Mouse (Mus musculus): ENCODE results near the gene Pdlim7.

Gene Pdlim7

GRCm38 (mm10) chr13:55513111-55513748 lies at the start of gene Pdlim7:
Gene Pdlim7 (minus strand): TSS chr13:55513676.
- peak; percentile 70 for DNase-seq (ENCODE audit: low spot score)

- no peak for DNase-seq (ENCODE audit: low spot score)
These were observed 44.0 kb upstream of the Pdlim7 start for GRCm38 (mm10) chr13:55557499-55557898.

GRCm38 (mm10) chr13:55555921-55556320 lies 42.4 kb upstream of the Pdlim7 start:
- no peak for DNase-seq (ENCODE audit: low spot score)

GRCm38 (mm10) chr13:55549061-55549460 lies 35.6 kb upstream of the Pdlim7 start:
- no peak for DNase-seq (ENCODE audit: low spot score)

GRCm38 (mm10) chr13:55548426-55548825 lies 35.0 kb upstream of the Pdlim7 start:
- DNase-seq (ENCODE audit: low spot score) = no peak

GRCm38 (mm10) chr13:55547916-55548315 lies 34.4 kb upstream of the Pdlim7 start:
- no peak for DNase-seq (ENCODE audit: low spot score)

GRCm38 (mm10) chr13:55544792-55545191 lies 31.3 kb upstream of the Pdlim7 start:
- DNase-seq (ENCODE audit: low spot score) = peak; percentile 56

- no peak for DNase-seq (ENCODE audit: low spot score)
These were observed 30.0 kb upstream of the Pdlim7 start for GRCm38 (mm10) chr13:55543447-55543846.

GRCm38 (mm10) chr13:55542891-55543290 lies 29.4 kb upstream of the Pdlim7 start:
- DNase-seq (ENCODE audit: low spot score) = no peak

- DNase-seq (ENCODE audit: low spot score) = no peak
These were observed 27.5 kb upstream of the Pdlim7 start for GRCm38 (mm10) chr13:55540933-55541332.

- DNase-seq (ENCODE audit: low spot score) = peak; percentile 99
These were observed 23.0 kb upstream of the Pdlim7 start, which contains the start of gene Ddx41 for GRCm38 (mm10) chr13:55536194-55537175. Gene Ddx41 (minus strand): TSS chr13:55536658.

GRCm38 (mm10) chr13:55535796-55536193 lies 22.3 kb upstream of the Pdlim7 start:
- no peak for DNase-seq (ENCODE audit: low spot score)

- no peak for DNase-seq (ENCODE audit: low spot score)
These were observed 21.7 kb upstream of the Pdlim7 start for GRCm38 (mm10) chr13:55535191-55535590.

GRCm38 (mm10) chr13:55529198-55529915 lies 15.9 kb upstream of the Pdlim7 start, which contains the start of gene Dok3:
Gene Dok3 (minus strand): TSS chr13:55529296.
- no peak for DNase-seq (ENCODE audit: low spot score)

GRCm38 (mm10) chr13:55527834-55528772 lies 14.6 kb upstream of the Pdlim7 start:
- peak; percentile 41 for DNase-seq (ENCODE audit: low spot score)

GRCm38 (mm10) chr13:55527212-55527611 lies 13.7 kb upstream of the Pdlim7 start:
- DNase-seq (ENCODE audit: low spot score) = no peak

- DNase-seq (ENCODE audit: low spot score) = no peak
These were observed 12.5 kb upstream of the Pdlim7 start for GRCm38 (mm10) chr13:55525733-55526553.

GRCm38 (mm10) chr13:55523951-55524600 lies 10.6 kb upstream of the Pdlim7 start:
- no peak for DNase-seq (ENCODE audit: low spot score)

GRCm38 (mm10) chr13:55523278-55523677 lies 9.8 kb upstream of the Pdlim7 start:
- DNase-seq (ENCODE audit: low spot score) = no peak

- DNase-seq (ENCODE audit: low spot score) = no peak
These were observed 9.3 kb upstream of the Pdlim7 start for GRCm38 (mm10) chr13:55522730-55523129.
